Mouse (Mus musculus) spleen, postnatal 10 days (tissue): Measurements from ENCODE around the gene Arid3a.
A peak's percentile ranks its signal among the peaks of the same experiment; 100 is the strongest.
"Not testable (repeated sequence)": the region's sequence is repeated elsewhere in the genome, so short reads cannot be mapped to it uniquely, and the experiment has no call there.

Source experiments
- DNase-seq, 2 experiments: peaks; one replicate each; pipeline ENCODE4 v3.0.0; 2021 to 2022; ENCODE audit warnings: low spot score in 2 of 2

The Arid3a gene

DNA sequence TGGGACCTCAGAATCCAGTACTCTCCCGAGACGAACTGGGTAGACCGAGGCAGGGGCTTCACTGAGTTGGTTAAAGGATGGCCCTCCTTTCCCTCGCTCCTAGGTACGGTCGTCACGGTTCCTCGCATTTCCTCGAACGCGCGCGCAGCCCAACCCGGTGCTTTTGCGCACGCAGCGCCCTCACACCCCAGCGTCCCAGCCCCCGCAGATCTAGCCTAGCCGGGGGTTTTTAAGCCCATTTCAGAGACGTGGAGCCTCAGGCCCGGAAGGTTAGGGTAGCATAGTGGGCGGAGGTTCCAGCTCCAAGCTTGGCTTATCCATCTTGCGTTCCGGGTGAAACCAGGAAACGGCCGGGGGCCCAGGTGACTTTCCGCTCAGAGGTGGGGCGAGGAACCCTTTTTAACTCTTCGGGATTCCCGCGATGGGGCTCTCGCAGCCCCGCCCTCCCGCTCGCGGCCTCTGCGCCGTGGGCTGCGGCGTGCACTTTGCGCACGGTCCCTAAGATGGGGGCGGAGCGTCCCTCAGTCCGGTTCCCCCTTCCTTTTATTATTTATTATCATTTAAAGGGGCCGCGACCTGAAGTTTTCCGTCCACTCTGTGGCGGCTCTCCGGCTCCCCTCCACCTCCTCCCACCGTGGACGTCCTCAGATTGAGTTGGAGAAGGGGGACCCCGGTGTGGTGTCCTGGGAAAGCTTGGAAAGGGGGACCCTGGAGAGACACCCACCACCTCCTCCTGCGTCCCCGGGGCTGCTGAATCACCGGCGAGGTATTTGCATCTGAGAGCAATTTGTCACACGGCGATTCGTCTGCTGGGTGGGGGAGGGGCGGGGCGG, at the start of gene Arid3a:
TSS of gene Arid3a (plus strand) at position 553 of the 833 bp plus-strand sequence.
- DNase-seq, result peak; percentile 87 to 90

GRCm38 (mm10) chr10:79877174-79877573, 49.7 kb upstream of the Arid3a start:
- DNase-seq, result no peak

DNA sequence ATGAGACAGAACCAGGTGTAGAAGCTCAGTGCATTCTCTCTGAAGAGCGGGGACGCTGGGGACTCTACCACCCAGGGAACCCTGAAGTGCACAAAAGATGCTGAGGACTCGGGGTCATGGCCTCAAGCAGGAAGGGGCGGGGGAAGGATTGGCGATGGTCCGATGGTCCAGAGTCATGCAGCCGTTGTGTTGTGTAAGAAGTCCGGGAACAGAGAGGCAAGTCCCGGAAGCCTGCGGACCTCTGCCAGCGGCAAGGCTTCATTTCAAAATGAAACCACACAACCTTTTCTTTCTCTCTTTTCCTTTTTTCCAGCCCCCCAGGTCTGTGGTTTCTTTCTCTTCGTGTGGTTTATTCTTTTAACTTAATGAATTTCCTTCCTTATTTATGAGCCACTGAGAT, 49.1 kb upstream of the Arid3a start:
- no peak for DNase-seq

- DNase-seq, result no peak
These were observed 47.3 kb upstream of the Arid3a start for GRCm38 (mm10) chr10:79879527-79879926.

DNA sequence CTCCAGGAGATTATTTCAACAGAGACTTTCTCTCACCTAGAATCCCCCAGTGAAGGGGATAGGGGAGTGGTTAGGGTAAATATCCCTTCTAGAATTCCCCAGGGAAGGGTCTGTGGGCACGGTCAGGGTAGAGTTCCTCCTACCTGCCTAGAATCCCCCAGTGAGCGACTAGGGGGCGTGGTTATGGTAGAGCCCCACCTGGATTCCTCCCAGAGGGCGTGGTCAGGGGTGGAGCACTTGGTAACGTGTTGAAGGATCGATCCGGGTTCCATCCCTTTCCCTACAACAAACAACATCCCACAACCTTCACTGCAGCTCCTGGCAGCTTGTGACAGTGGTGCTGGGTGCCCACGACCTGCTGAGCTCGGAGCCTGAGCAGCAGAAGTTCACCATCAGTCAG, 46.1 kb upstream of the Arid3a start:
- no peak for DNase-seq

DNA sequence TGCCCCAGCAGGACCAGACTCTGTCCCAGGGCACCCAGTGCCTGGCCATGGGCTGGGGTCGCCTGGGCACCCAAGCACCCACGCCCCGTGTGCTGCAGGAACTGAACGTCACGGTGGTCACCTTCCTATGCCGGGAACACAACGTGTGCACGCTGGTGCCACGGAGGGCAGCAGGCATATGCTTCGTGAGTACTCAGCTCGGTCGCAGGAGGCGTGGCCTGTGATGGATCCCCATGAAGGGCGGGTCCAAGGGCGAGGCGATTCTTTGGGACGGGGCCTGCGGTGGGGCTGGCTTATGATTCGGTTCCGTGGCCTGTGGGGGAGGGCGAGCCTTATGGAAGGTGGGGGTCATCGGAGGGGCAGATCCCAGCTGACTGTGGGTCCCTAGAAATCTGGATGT, 44.9 kb upstream of the Arid3a start:
- peak in 1 of 2 experiments; percentile 57 for DNase-seq

DNA sequence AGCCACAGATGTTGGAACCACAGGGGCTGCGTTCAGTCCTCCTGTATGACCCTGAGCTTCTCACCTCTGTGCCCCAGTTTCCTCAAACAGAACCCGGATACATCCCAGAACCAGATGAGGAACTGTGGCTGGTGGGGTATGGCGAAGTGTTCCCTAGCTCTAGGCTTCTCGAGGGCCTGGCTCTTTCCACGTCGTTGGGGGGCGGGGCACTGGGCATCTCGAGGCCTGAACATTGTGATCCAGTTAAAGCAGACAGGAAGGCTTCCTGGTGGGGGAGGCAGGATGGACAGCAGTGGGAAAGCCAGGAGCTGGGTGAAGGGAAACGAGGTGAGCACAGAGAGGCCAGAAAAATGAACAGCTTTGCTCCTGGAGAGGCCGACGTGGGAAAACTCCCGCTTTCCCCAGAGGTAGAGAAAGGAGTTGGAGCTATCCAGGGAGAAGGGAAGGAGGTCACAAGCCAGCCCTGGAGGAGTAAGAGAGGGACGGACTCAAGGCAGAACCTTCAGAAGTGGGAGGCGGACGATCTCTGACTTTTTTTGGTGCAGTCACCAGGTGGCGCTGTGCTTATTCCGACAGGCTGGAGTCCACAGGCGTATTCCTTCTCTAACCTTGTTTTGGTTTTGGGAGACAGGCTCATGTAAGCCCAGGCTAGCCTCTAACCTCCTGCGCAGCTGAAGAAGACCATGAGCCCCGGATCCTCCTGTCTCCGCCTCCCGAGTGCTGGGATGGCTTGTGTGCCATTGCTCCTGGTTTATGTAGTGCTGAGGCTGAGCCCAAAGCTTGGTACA, 43.4 kb upstream of the Arid3a start:
- DNase-seq, result peak; percentile 69 to 87

DNA sequence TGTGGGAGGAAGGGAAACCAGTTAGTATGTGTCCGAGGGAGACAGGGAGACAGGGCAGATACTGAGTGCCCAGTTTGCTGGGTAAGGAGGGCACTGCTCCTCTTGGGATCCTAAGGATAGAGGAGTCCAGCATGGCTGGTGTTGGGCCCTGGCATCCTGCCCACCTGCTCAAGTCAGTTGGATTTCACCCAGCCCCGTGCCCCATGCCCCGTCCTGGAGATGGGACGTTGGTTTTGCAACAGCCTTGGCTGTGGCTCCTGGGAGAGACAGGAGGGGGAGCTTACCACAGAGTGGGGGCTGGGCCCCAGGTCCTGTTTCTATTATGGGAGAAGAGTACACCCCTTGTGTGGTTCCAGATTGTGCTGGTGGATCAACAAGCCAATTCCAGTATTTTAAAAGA, 42.4 kb upstream of the Arid3a start:
- DNase-seq, result no peak

GRCm38 (mm10) chr10:79884938-79885337, 41.9 kb upstream of the Arid3a start:
- not testable (repeated sequence) for DNase-seq

GRCm38 (mm10) chr10:79886054-79886453, 40.8 kb upstream of the Arid3a start, which contains the start of gene Elane:
Gene Elane, plus strand, starts transcription at chr10:79886247.
- no peak for DNase-seq

- no peak for DNase-seq
These were observed 40.2 kb upstream of the Arid3a start for GRCm38 (mm10) chr10:79886611-79887010.

DNA sequence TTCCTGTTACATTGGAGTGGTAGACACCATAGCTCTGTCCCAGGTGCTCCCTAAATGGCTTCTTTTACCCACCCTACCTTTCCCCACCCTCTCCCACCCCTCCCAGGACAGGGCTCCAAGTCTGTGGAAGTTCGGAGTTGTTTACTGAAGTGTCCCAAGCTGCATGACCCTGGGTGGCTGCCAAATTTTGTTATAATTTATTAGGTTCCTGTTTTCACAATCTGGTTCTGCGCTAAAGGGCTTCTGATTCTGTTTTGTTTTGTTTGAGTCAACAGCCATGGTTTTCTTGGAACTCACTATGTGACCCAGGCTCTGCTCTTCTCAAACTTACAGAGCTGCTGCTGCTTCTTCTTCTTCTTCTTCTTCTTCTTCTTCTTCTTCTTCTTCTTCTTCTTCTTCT, 37.5 kb upstream of the Arid3a start:
- DNase-seq, result no peak

DNA sequence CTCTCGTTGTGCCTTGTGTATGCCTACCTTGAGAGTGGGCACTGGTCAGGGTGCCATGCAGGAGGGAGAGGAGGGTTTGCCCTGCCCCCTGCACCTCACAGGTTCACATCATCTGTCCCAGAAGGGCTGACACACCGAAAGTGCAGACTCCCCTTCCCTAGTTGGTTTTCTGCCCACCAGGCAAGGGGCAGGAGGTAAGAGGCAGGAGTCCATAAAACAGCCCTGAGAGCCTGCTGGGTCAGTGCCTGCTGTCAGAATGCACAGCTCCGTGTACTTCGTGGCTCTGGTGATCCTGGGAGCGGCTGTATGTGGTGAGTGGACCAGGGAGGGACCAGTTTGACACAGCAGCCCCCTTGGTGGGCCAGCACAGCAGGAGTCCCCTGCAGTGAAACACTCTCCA, 36.2 kb upstream of the Arid3a start, which contains the start of gene Cfd:
TSS of gene Cfd (plus strand) at position 184 of the 400 bp plus-strand sequence.
- DNase-seq, result no peak

- peak; percentile 82 to 90 for DNase-seq
These were observed 34.3 kb upstream of the Arid3a start for GRCm38 (mm10) chr10:79892451-79893118.

DNA sequence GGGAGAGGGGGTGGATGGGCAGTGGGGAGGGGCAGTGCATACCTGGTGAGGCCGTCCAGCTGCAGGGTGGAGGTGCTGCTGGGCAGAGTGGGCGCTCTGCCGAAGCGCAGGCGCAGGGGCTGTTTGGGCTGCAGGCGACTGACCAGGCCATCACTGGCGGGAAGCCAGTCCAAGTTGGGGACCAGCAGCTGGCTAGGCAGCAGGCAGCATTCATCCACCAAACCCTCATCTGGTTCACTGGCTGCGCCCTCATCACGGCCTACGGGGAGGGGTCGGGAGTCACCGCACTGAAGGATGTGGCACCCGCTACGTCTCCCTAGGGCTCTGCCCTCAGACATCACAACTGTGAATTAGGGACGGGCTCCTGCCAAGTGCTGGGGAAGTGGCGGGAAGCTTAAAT, 30.5 kb upstream of the Arid3a start:
- no peak for DNase-seq

GRCm38 (mm10) chr10:79896814-79897213, 30.0 kb upstream of the Arid3a start:
- no peak for DNase-seq

- DNase-seq, result no peak
These were observed 29.3 kb upstream of the Arid3a start for GRCm38 (mm10) chr10:79897316-79898245.

DNA sequence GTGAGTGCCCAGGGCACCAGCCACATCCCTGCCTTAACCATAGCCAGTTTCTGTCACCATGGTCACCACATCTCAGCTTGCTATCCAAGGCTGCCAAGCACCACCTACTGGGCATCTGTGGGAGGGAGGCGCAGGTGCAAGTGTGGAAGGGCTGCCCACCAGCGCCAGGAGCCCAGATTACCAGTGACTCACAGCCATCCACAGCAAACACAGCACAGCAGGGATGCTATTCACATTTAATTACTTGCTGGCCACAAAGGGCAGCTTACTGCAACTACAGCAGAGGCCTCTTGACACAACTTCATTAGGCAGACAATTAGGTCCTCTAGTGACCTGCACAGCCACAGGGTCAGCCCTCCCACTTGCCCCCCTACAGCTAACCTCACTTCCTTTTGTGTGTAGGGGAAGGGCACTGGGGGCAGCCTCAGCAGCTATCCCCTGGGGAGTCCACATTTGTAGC, 25.9 kb upstream of the Arid3a start:
- no peak for DNase-seq

DNA sequence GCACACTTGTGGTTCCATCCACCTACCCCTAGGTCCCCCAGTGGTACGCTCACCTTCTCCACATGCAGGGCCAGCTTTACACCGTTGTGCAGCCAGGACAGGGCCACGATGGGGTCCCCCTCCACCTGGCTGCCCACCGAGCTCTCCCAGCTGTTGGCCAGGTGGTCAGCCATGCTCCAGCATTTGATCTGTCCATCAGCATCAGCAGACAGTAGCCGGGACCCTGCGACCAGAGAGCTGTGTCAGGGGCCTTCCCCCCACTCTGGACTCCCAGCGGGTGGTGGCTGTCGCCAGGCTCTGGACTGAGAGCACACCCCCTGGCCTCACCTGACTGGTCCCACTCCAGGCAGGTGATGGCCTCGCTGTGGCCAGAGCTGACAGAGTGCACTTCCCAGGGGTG, 20.1 kb upstream of the Arid3a start:
- no peak for DNase-seq

- DNase-seq, result no peak
These were observed 19.4 kb upstream of the Arid3a start for GRCm38 (mm10) chr10:79907415-79907814.
